Mouse (Mus musculus) intestine, postnatal 0 days (tissue): ENCODE measurements around the gene Ildr2. TPM values are rescaled to one million over a fixed set of nuclear protein-coding genes. Genes with fewer than 3 reads are reported as not detected.

Source experiments
- ATAC-seq: fragments of 200-750 bp; cut with Nextera tagmentation; 2 replicates; pipeline ENCODE4 v1.8.0; 2017; ENCODE audit warnings: mild to moderate bottlenecking, moderate TSS enrichment, moderate library complexity
- H3K27ac ChIP-seq: fragments of 300-500 bp; sonication (generic); 2 replicates; pipeline ENCODE4 v1.5.1; 2014; ENCODE audit warnings: mild to moderate bottlenecking, low read depth, low read length, moderate library complexity
- H3K27me3 ChIP-seq: fragments of 300-500 bp; sonication (generic); replicated peaks from 2 replicates; pipeline ENCODE4 v1.6.1; 2014; ENCODE audit warnings: low read length, mixed read lengths; ENCODE audit not compliant: control insufficient read depth, insufficient read depth
- H3K36me3 ChIP-seq: fragments of 300-500 bp; sonication (generic); 2 replicates; pipeline ENCODE4 v1.6.1; 2014; ENCODE audit warnings: mild to moderate bottlenecking, moderate library complexity; ENCODE audit not compliant: control insufficient read depth, insufficient read depth
- H3K4me1 ChIP-seq: fragments of 300-500 bp; sonication (generic); replicated peaks from 2 replicates; pipeline ENCODE4 v1.6.1; 2014; ENCODE audit warnings: antibody characterized with exemption, low read length, mixed read lengths; ENCODE audit not compliant: control insufficient read depth, insufficient read depth
- H3K4me2 ChIP-seq: fragments of 300-500 bp; sonication (generic); replicated peaks from 2 replicates; pipeline ENCODE4 v1.6.1; 2014; ENCODE audit warnings: low read depth, mild to moderate bottlenecking, moderate library complexity
- H3K4me3 ChIP-seq: fragments of 300-500 bp; sonication (generic); 2 replicates; pipeline ENCODE4 v1.5.1; 2014; ENCODE audit warnings: low read depth, low read length
- H3K9ac ChIP-seq: fragments of 300-500 bp; sonication (generic); 2 replicates; pipeline ENCODE4 v1.6.1; 2014; ENCODE audit warnings: mild to moderate bottlenecking, low read depth, low read length
- H3K9me3 ChIP-seq: fragments of 300-500 bp; sonication (generic); 2 replicates; pipeline ENCODE4 v1.6.1; 2016; ENCODE audit warnings: mixed run types; ENCODE audit not compliant: control insufficient read depth
- CTCF ChIP-seq: sonication (generic); IDR thresholded peaks from 2 replicates; pipeline ENCODE4 v1.5.1; 2016; ENCODE audit warnings: low read depth, mild to moderate bottlenecking, control low read depth, antibody characterized with exemption, moderate library complexity
- WGBS: fragments of 180-500 bp; shearing (Covaris S2); extraction: QIAGEN DNeasy Blood & Tissue Kit; methylation state at CpG from one replicate; pipeline ENCODE4 v1.1.7; 2014; 5-methylcytosine and 5-hydroxymethylcytosine counted together
- polyA plus RNA-seq: library from polyadenylated mRNA; unstranded; fragments of >200 nt; fragmentation: Nextera tagmentation; extraction: Ambion mirVana; gene quantifications from 2 replicates; pipeline ENCODE4 v1.2.1, GENCODE M21; 2015

Gene Ildr2
- polyA plus RNA-seq, 1 experiment from 2014 or later, result 0.60 TPM

GRCm38 (mm10) chr1:166343586-166343985, 89.6 kb downstream of the Ildr2 start:
- no peak for ATAC-seq
- Histone ChIP-seq H3K4me2 (no peak overlapping the region), H3K36me3 (no peaks in the 10 kb centered on the region), H3K27ac (no peak overlapping the region), H3K9ac (no peak overlapping the region), H3K9me3 (no peaks in the 10 kb centered on the region), H3K4me3 (no peak overlapping the region), H3K27me3 (no peaks in the 10 kb centered on the region), H3K4me1 (no peaks in the 10 kb centered on the region)
- 74% methylated on average over 5 of the region's 5 CpGs for WGBS
- TF ChIP-seq CTCF, result no peak

- Histone ChIP-seq H3K4me2 (no peak overlapping the region), H3K36me3 (no peaks in the 10 kb centered on the region), H3K9me3 (no peaks in the 10 kb centered on the region), H3K27me3 (no peaks in the 10 kb centered on the region), H3K4me1 (no peaks in the 10 kb centered on the region), H3K4me3 (no peak overlapping the region), H3K27ac (no peak overlapping the region), H3K9ac (no peak overlapping the region)
- TF ChIP-seq CTCF, result no peak
- 80% methylated on average over 8 of the region's 8 CpGs for WGBS
- no peak for ATAC-seq
These were observed 90.5 kb downstream of the Ildr2 start for GRCm38 (mm10) chr1:166344300-166345077.

- ATAC-seq, result no peak
These were observed 91.7 kb downstream of the Ildr2 start for GRCm38 (mm10) chr1:166345602-166346001.

GRCm38 (mm10) chr1:166346906-166347305, 93.0 kb downstream of the Ildr2 start:
- H3K9ac ChIP-seq, result no peak overlapping the region
- H3K4me1 ChIP-seq, result no peaks in the 10 kb centered on the region
- no peak overlapping the region for H3K27ac ChIP-seq
- H3K27me3 ChIP-seq, result no peaks in the 10 kb centered on the region
- H3K4me2 ChIP-seq, result no peak overlapping the region
- no peak for ATAC-seq
- no peak for TF ChIP-seq CTCF
- no peaks in the 10 kb centered on the region for H3K9me3 ChIP-seq
- H3K4me3 ChIP-seq, result no peak overlapping the region
- 73% methylated on average over 3 of the region's 3 CpGs for WGBS
- no peaks in the 10 kb centered on the region for H3K36me3 ChIP-seq

More at GRCm38 (mm10) chr1:166345602-166346001, 91.7 kb downstream of the Ildr2 start:
- Histone ChIP-seq H3K9me3 (no peaks in the 10 kb centered on the region), H3K4me3 (no peak overlapping the region), H3K4me2 (no peak overlapping the region), H3K9ac (no peak overlapping the region), H3K4me1 (no peaks in the 10 kb centered on the region), H3K36me3 (no peaks in the 10 kb centered on the region), H3K27me3 (no peaks in the 10 kb centered on the region), H3K27ac (no peak overlapping the region)
- WGBS, result 89% methylated on average over 6 of the region's 6 CpGs
- no peak for TF ChIP-seq CTCF

- Histone ChIP-seq H3K36me3 (no peaks in the 10 kb centered on the region), H3K4me3 (no peak overlapping the region), H3K4me2 (no peak overlapping the region), H3K27me3 (no peaks in the 10 kb centered on the region), H3K9ac (no peak overlapping the region), H3K4me1 (no peaks in the 10 kb centered on the region), H3K27ac (no peak overlapping the region), H3K9me3 (no peaks in the 10 kb centered on the region)
- no peak for TF ChIP-seq CTCF
- no peak for ATAC-seq
- 81% methylated on average over 3 of the region's 3 CpGs for WGBS
These were observed 95.4 kb downstream of the Ildr2 start for GRCm38 (mm10) chr1:166349341-166349740.

- H3K36me3 ChIP-seq, result no peaks in the 10 kb centered on the region
- no peak for TF ChIP-seq CTCF
- H3K27me3 ChIP-seq, result no peaks in the 10 kb centered on the region
- WGBS, result 79% methylated on average over 11 of the region's 11 CpGs
- H3K4me1 ChIP-seq, result no peaks in the 10 kb centered on the region
- H3K9me3 ChIP-seq, result no peaks in the 10 kb centered on the region
- H3K4me3 ChIP-seq, result no peak overlapping the region
- no peak for ATAC-seq
- H3K4me2 ChIP-seq, result no peak overlapping the region
- no peak overlapping the region for H3K27ac ChIP-seq
- H3K9ac ChIP-seq, result no peak overlapping the region
These were observed 95.8 kb downstream of the Ildr2 start for GRCm38 (mm10) chr1:166349751-166350150.
